Mouse (Mus musculus): Measurements from ENCODE around the gene Supt6.

- TF ChIP-seq CTCF (IDR thresholded peaks at IDR 0.05; ENCODE audit: extremely low read depth, insufficient read length, insufficient replicate concordance, low read depth, low read length), result no peak
- no peak for TF ChIP-seq POLR2A (IDR thresholded peaks at IDR 0.05; ENCODE audit: low read depth, low read length)
These were observed 66.3 kb downstream of the Supt6 start for GRCm38 (mm10) chr11:78179438-78179999.

Data from small intestine, adult 2 months (tissue).